Mouse (Mus musculus) testis, postnatal 10 days (tissue): ENCODE results near the gene Tnxb.

ENCODE experiments used
- DNase-seq: peaks from one replicate; pipeline ENCODE4 v3.0.0; 2021; ENCODE audit warnings: low spot score

The Tnxb gene

GRCm38 (mm10) chr17:34659181-34659896 is 11.0 kb upstream of the Tnxb start:
- no peak for DNase-seq

- DNase-seq: no peak
These were observed 10.5 kb upstream of the Tnxb start for GRCm38 (mm10) chr17:34659897-34660214.

GRCm38 (mm10) chr17:34660259-34660820 is 10.0 kb upstream of the Tnxb start:
- peak; percentile 48 for DNase-seq

- DNase-seq: peak; percentile 44
These were observed 9.2 kb upstream of the Tnxb start for GRCm38 (mm10) chr17:34661121-34661591.

- DNase-seq: no peak
These were observed 7.9 kb upstream of the Tnxb start for GRCm38 (mm10) chr17:34662468-34662867.

- DNase-seq: no peak
These were observed 7.4 kb upstream of the Tnxb start for GRCm38 (mm10) chr17:34662978-34663377.

GRCm38 (mm10) chr17:34663558-34663957 is 6.8 kb upstream of the Tnxb start:
- DNase-seq: no peak

GRCm38 (mm10) chr17:34664472-34664871 is 5.9 kb upstream of the Tnxb start:
- DNase-seq: no peak

GRCm38 (mm10) chr17:34671151-34672066 is 1.1 kb downstream of the Tnxb start:
- no peak for DNase-seq

- DNase-seq: no peak
These were observed 2.0 kb downstream of the Tnxb start for GRCm38 (mm10) chr17:34672246-34672792.

GRCm38 (mm10) chr17:34673139-34673538 is 2.8 kb downstream of the Tnxb start:
- no peak for DNase-seq

- no peak for DNase-seq
These were observed 4.3 kb downstream of the Tnxb start for GRCm38 (mm10) chr17:34674524-34675204.

GRCm38 (mm10) chr17:34675205-34676092 is 5.1 kb downstream of the Tnxb start:
- DNase-seq: no peak

- DNase-seq: no peak
These were observed 5.7 kb downstream of the Tnxb start for GRCm38 (mm10) chr17:34676093-34676460.

GRCm38 (mm10) chr17:34676671-34677070 is 6.3 kb downstream of the Tnxb start:
- DNase-seq: no peak

GRCm38 (mm10) chr17:34680191-34680590 is 9.9 kb downstream of the Tnxb start:
- peak; percentile 47 for DNase-seq

GRCm38 (mm10) chr17:34680621-34681020 is 10.3 kb downstream of the Tnxb start:
- peak; percentile 45 for DNase-seq

- peak; percentile 78 for DNase-seq
These were observed 10.8 kb downstream of the Tnxb start for GRCm38 (mm10) chr17:34681132-34681571.

- peak; percentile 75 for DNase-seq
These were observed 11.7 kb downstream of the Tnxb start for GRCm38 (mm10) chr17:34681881-34682536.

GRCm38 (mm10) chr17:34683179-34683578 is 12.8 kb downstream of the Tnxb start:
- DNase-seq: peak; percentile 44
